Mouse (Mus musculus): ENCODE measurements around the gene Akap2.

DNA sequence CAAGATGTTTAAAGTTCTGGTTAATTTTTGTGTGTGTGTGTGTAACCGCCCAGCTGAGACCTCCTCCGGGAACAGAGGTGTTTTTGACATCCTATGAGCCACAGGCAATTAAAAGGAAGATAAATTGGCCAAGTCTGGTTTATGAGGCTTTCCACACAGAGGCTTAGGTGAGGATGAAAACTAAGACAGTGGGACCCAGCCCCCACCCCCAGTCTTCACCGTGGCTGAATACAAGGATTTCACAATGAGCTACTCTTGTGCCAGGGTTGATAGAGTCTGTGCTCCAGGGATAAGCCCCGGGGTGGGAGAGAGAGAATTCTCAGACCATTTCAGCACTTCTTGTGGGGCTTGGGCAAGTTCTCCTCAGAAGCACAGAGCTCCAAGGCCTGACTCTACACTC is 33.6 kb downstream of the Akap2 start:
- no peak for TF ChIP-seq CTCF (IDR thresholded peaks at IDR 0.05; ENCODE audit: low read depth)
- TF ChIP-seq EP300 (optimal IDR thresholded peaks at IDR 0.05), result no peak

Measured in stomach, postnatal 0 days (tissue).